Mouse (Mus musculus) testis, adult 10 weeks (tissue): ENCODE data around the gene Fam114a2. TPM values are rescaled to one million over a fixed set of nuclear protein-coding genes. Genes with fewer than 3 reads are reported as not detected.

Experiments
- polyA plus RNA-seq: library from polyadenylated mRNA; stranded (reverse); fragments of 350-450 nt; fragmentation: Illumina TruSeq; extraction: RNeasy Lipid Tissue Mini Kit (QIAGEN cat#74804); gene quantifications from one replicate; pipeline ENCODE4 v1.2.3, GENCODE M21; 2014; ENCODE audit warnings: low read depth, low replicate concordance

The Fam114a2 gene
- polyA plus RNA-seq, result 28.7 TPM

DNA sequence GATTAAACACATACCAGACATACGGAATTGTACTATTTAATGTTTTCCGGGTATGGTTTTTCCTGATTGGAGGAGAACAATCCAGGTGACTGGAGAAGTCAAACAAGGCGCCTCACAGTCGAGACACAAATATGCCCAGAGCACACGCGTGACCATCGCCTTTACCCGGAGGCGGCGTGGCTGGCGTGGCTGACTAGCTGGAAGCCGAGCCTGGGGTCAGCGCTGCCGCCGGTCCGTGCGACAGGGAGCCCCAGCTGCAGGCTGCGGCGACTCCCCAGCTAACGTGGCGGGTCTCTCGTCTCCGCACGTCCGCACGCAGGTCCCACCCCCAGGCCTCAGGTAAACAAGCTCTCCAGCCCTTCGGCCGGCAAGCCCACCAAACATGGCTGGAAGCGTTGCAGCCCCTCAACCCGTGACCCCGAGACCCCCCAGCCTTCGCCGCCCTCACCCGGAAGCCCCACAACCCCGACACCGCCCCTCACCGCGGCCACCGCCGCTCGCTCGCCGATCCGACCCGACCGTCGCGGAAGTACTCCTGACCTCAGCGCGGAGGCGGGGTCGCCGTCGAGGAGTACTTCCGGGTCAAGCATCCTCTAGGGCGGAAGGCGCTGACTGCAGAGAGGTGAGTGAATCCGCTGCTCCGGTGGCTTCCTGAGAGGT, at the start of gene Fam114a2, which contains the start of gene Mfap3:
Fam114a2 (minus strand) TSS at position 527 of the 660 bp plus-strand sequence.
Mfap3 (plus strand) TSS at position 574 of the 660 bp plus-strand sequence.

Other genes with a start within 250 kb of the Fam114a2 start
- 25.4 TPM for gene Mfap3, start within 50 bp of the Fam114a2 start, polyA plus RNA-seq
- 2.5 TPM for gene Galnt10, start 126.8 kb upstream of the Fam114a2 start, polyA plus RNA-seq